ENCODE assay signal across 8 mouse cellular contexts in the genomic region with DNA sequence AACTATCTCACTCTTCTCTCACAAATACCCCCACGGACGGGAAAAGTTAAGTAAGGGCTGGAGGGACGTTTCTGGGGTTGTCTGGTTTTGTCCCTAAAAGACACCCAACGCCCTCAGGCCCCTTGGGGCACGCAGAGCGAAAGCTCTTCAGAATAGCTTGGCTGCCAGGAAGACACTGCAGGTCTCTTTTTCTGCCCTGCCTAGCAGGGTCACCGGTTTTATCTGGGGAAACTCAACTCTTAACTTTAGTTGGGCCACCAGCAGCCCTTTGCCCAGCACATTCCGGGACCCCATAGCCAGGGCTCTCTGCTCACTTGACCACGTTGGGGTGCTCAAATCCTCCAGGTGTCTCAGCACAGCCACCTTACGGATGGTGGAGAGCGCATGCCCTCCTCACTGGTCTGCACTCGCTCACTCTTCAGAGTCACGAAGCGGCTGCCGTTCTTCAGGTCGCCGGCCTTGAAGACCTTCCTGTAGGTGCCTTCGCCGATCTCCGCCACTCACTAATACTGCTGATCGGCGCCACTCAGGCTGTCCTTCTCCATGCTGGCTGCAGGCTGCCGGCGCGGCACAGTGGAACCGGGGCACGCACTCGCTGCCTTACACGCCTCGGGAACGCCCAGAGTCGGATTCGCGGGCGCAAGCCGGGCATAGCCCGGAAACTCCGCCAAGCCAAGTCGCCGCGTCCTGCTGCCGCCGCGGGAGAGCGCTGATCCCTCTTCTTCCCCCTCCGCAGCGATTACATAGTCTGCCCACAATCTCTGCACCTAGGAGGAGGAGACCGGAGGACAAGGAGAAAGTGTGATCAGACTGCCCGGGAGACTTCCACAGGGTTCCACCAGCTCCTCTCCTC.
DNase-seq lines count a peak whose midpoint lies in the region; ATAC-seq and TF ChIP-seq lines count a peak whose summit lies in the region.

No protein-coding gene starts in this region.

- H3K9me3 ChIP-seq in forebrain, embryonic 15.5 days, result no peaks in the 10 kb centered on the region
- no peaks in the 10 kb centered on the region for H3K9me3 ChIP-seq in intestine, postnatal 0 days (ENCODE audit: control insufficient read depth)
- no peaks in the 10 kb centered on the region for H3K9me3 ChIP-seq in lung, embryonic 14.5 days (ENCODE audit: low read depth, low read length)
- H3K9me3 ChIP-seq in neural tube, embryonic 15.5 days (replicated peaks), result no peaks in the 10 kb centered on the region

- WGBS in forebrain, embryonic 15.5 days, result 6% methylated on average over 49 of the region's 49 CpGs
- WGBS in intestine, postnatal 0 days, result 8% methylated on average over 48 of the region's 49 CpGs
- 7% methylated on average over 47 of the region's 49 CpGs for WGBS in lung, embryonic 14.5 days
- WGBS in neural tube, embryonic 15.5 days, result 7% methylated on average over 49 of the region's 49 CpGs

- peak overlapping the region; percentile 64 for H3K4me3 ChIP-seq in brown adipose tissue, adult 24 weeks (ENCODE audit: insufficient read depth, low read depth, low read length)
- peak overlapping the region; percentile 67 for H3K4me3 ChIP-seq in forebrain, embryonic 15.5 days
- peak overlapping the region; percentile 66 for H3K4me3 ChIP-seq in intestine, postnatal 0 days (ENCODE audit: low read depth, low read length)
- peak overlapping the region; percentile 55 for H3K4me3 ChIP-seq in lung, embryonic 14.5 days (ENCODE audit: low read depth, low read length)
- peak overlapping the region; percentile 61 for H3K4me3 ChIP-seq in neural tube, embryonic 15.5 days (replicated peaks)

- ATAC-seq in forebrain, embryonic 15.5 days (replicated peaks), result peak; percentile 63
- no peak for ATAC-seq in intestine, postnatal 0 days
- ATAC-seq in lung, embryonic 14.5 days (ENCODE audit: insufficient read depth), result peak; percentile 55
- ATAC-seq in neural tube, embryonic 15.5 days (ENCODE audit: low FRiP score), result peak; percentile 72

- DNase-seq in left cerebral cortex, postnatal 25 days (ENCODE audit: low spot score in 2 of 2), result peak; percentile 3 to 8
- no peak for DNase-seq in left cerebral cortex, postnatal 14 days (ENCODE audit: low spot score in 2 of 2)
- DNase-seq in lung, embryonic 14.5 days, result peak; percentile 60
- DNase-seq in frontal cortex, postnatal 25 days (ENCODE audit: low spot score in 2 of 2), result no peak

- H3K9ac ChIP-seq in forebrain, embryonic 15.5 days (replicated peaks), result peak overlapping the region; percentile 46
- H3K9ac ChIP-seq in intestine, postnatal 0 days (ENCODE audit: low read depth, low read length), result peak overlapping the region; percentile 37; the same call in 1 of the 2 replicates
- H3K9ac ChIP-seq in lung, embryonic 14.5 days, result peak overlapping the region; percentile 42
- peak overlapping the region; percentile 44 for H3K9ac ChIP-seq in neural tube, embryonic 15.5 days (replicated peaks)

- peak overlapping the region; percentile 100 for H3K4me2 ChIP-seq in forebrain, embryonic 15.5 days (replicated peaks)
- peak overlapping the region; percentile 99 for H3K4me2 ChIP-seq in intestine, postnatal 0 days (replicated peaks; ENCODE audit: low read depth)
- H3K4me2 ChIP-seq in lung, embryonic 14.5 days, result peak overlapping the region; percentile 99
- peak overlapping the region; percentile 100 for H3K4me2 ChIP-seq in neural tube, embryonic 15.5 days

- peaks cover 29% of the 10 kb centered on the region for H3K27me3 ChIP-seq in forebrain, embryonic 15.5 days
- H3K27me3 ChIP-seq in intestine, postnatal 0 days (replicated peaks; ENCODE audit: control insufficient read depth, insufficient read depth, low read length), result peaks cover 30% of the 10 kb centered on the region
- peaks cover 29% of the 10 kb centered on the region for H3K27me3 ChIP-seq in lung, embryonic 14.5 days (ENCODE audit: insufficient read depth, low read length)
- H3K27me3 ChIP-seq in neural tube, embryonic 15.5 days (replicated peaks), result peaks cover 37% of the 10 kb centered on the region

- intact Hi-C loops in left cerebral cortex, postnatal 25 days (cut with DNase I), result no loop called here
- intact Hi-C loops in left cerebral cortex, postnatal 14 days (cut with DNase I), result no loop called here

- TF ChIP-seq CTCF in intestine, postnatal 0 days (IDR thresholded peaks at IDR 0.05; ENCODE audit: low read depth), result no peak
- no peak for TF ChIP-seq CTCF in lung, embryonic 14.5 days (IDR thresholded peaks at IDR 0.05; ENCODE audit: low read depth)

- H3K27ac ChIP-seq in brown adipose tissue, adult 24 weeks (replicated peaks; ENCODE audit: low read depth, low read length), result no peak overlapping the region
- no peak overlapping the region for H3K27ac ChIP-seq in forebrain, embryonic 15.5 days (replicated peaks)
- H3K27ac ChIP-seq in intestine, postnatal 0 days (ENCODE audit: low read depth, low read length), result no peak overlapping the region
- H3K27ac ChIP-seq in lung, embryonic 14.5 days (ENCODE audit: low read depth), result no peak overlapping the region
- H3K27ac ChIP-seq in neural tube, embryonic 15.5 days (replicated peaks), result no peak overlapping the region

- no peaks in the 10 kb centered on the region for H3K36me3 ChIP-seq in forebrain, embryonic 15.5 days
- H3K36me3 ChIP-seq in intestine, postnatal 0 days (ENCODE audit: control insufficient read depth, insufficient read depth), result no peaks in the 10 kb centered on the region
- no peaks in the 10 kb centered on the region for H3K36me3 ChIP-seq in lung, embryonic 14.5 days (ENCODE audit: insufficient read depth)
- H3K36me3 ChIP-seq in neural tube, embryonic 15.5 days, result no peaks in the 10 kb centered on the region

- H3K4me1 ChIP-seq in brown adipose tissue, adult 24 weeks (ENCODE audit: control insufficient read depth, insufficient read depth, insufficient read length, low read length), result peaks cover 4% of the 10 kb centered on the region; the same call in 1 of the 2 replicates
- H3K4me1 ChIP-seq in forebrain, embryonic 15.5 days, result peaks cover 25% of the 10 kb centered on the region
- no peaks in the 10 kb centered on the region for H3K4me1 ChIP-seq in intestine, postnatal 0 days (replicated peaks; ENCODE audit: control insufficient read depth, insufficient read depth, low read length)
- H3K4me1 ChIP-seq in lung, embryonic 14.5 days (ENCODE audit: insufficient read depth), result peaks cover 4% of the 10 kb centered on the region; the same call in 1 of the 2 replicates
- peaks cover 32% of the 10 kb centered on the region for H3K4me1 ChIP-seq in neural tube, embryonic 15.5 days

Comparison
In these comparisons a context has a peak if more than half of its experiments do, and no peak if none do; other contexts are left out.
1. DNase-seq: peak in left cerebral cortex, postnatal 25 days (2 of 2) and lung, embryonic 14.5 days (single experiment); none in left cerebral cortex, postnatal 14 days (0 of 2) and frontal cortex, postnatal 25 days (0 of 2).
2. Peak in every context shown above with its lines, with median percentiles within 50 percentile points of each other: H3K4me3 ChIP-seq, H3K4me2 ChIP-seq and H3K9ac ChIP-seq.